17 mouse cellular contexts compared by ENCODE assay signal in genomic region chr1:23487031-23487430, GRCm38 (mm10).
"Had no signal": no experiment of that assay in that cellular context is flagged by ENCODE, and none has a peak within 500 bp of the region (broad histone marks: within the 10 kb centered on the region; RNA-seq: fewer than 3 reads in every experiment).

No protein-coding gene starts in this region.

- H3K27me3 ChIP-seq: neural tube, embryonic 12.5 days; neural tube, embryonic 13.5 days; neural tube, embryonic 15.5 days; stomach, embryonic 15.5 days had no signal

- H3K4me2 ChIP-seq: neural tube, embryonic 12.5 days; neural tube, embryonic 13.5 days; neural tube, embryonic 15.5 days; stomach, embryonic 15.5 days had no signal

- H3K9ac ChIP-seq: neural tube, embryonic 12.5 days; neural tube, embryonic 13.5 days; neural tube, embryonic 15.5 days; stomach, embryonic 15.5 days had no signal

- DNase-seq: retina, postnatal 1 day; right cerebral cortex, adult 18-20 months; right cerebral cortex, postnatal 14 days; right cerebral cortex, postnatal 25 days; right cerebral cortex, postnatal 4 days; spleen, adult 18-20 months; thymus, adult 18-20 months; thymus, adult 2 months; thymus, postnatal 14 days; thymus, postnatal 25 days; thymus, postnatal 36 days; thymus, postnatal 4 days had no signal

- H3K27ac ChIP-seq: neural tube, embryonic 12.5 days; neural tube, embryonic 13.5 days; neural tube, embryonic 15.5 days; stomach, embryonic 15.5 days; stomach, postnatal 0 days had no signal

- H3K36me3 ChIP-seq: neural tube, embryonic 12.5 days; neural tube, embryonic 13.5 days; neural tube, embryonic 15.5 days; stomach, embryonic 15.5 days had no signal

- H3K9me3 ChIP-seq: neural tube, embryonic 12.5 days; neural tube, embryonic 13.5 days; neural tube, embryonic 15.5 days; stomach, embryonic 15.5 days had no signal

- H3K4me3 ChIP-seq: neural tube, embryonic 12.5 days; neural tube, embryonic 13.5 days; neural tube, embryonic 15.5 days; stomach, embryonic 15.5 days had no signal

- H3K4me1 ChIP-seq: stomach, embryonic 15.5 days had no signal
